Mouse (Mus musculus): ENCODE data around the gene Aida. TPM values are rescaled to one million over a fixed set of nuclear protein-coding genes. Genes with fewer than 3 reads are reported as not detected.
"Not testable (repeated sequence)": the region's sequence is repeated elsewhere in the genome, so short reads cannot be mapped to it uniquely, and the experiment has no call there.

Gene Aida
- 10 to 100 TPM; 28.4 to 29.0 TPM for total RNA-seq (2021)
- long read RNA-seq, experiment 1, full-length matches to known transcripts = 4 of 9 reads
- long read RNA-seq, experiment 1, partial matches to known transcripts = 0 of 9 reads
- long read RNA-seq, experiment 1, other reads (novel, unspliced or antisense) = 5 of 9 reads
- long read RNA-seq, experiment 2, full-length matches to known transcripts = 2 of 5 reads
- long read RNA-seq, experiment 2, partial matches to known transcripts = 0 of 5 reads
- long read RNA-seq, experiment 2, other reads (novel, unspliced or antisense) = 3 of 5 reads

DNA sequence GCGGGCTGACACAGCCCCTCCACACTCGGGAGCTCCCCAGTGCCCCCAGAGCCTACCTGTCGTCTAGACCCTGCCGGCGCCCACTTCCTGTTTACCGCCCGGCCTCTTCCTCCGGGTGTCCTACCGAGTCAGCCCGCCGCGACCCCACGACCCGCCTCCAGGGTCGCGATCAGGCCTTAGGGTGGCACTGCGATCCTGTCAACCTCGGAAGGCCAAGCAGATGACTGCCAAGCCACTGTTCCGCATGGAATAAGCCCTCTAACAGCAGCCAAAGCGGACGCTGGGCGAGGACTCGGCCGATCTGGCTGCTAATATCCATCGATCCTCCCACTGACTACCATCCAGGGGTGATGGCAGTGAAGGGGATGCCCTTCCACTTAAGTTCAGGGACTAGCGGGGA lies at the start of gene Aida:
TSS of gene Aida (plus strand) at position 126 of the 400 bp plus-strand sequence.
- no peak for DNase-seq

GRCm38 (mm10) chr1:183248144-183248543 lies 48.2 kb upstream of the Aida start:
- DNase-seq = no peak

DNA sequence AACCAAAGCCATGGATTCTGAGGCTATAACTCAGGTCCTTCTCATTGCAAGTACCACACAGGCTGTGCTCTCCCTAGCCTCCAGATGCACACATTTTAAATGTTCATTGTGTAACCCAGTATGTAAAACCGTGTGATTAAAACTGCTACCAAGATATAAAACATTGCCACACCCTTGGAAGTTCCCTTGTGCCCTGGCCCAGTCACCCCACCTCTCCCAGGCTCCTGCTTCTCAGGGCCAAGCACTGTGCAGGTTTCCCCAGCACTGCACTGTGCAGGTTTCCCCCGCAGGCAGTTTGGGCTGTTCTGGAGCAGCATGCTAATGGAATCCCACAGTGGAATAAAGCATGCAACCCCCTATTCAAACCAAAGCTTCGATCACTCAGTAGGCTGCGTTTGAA lies 45.8 kb upstream of the Aida start:
- no peak for DNase-seq

- DNase-seq = no peak
Measured at GRCm38 (mm10) chr1:183251818-183252217, 44.6 kb upstream of the Aida start.

DNA sequence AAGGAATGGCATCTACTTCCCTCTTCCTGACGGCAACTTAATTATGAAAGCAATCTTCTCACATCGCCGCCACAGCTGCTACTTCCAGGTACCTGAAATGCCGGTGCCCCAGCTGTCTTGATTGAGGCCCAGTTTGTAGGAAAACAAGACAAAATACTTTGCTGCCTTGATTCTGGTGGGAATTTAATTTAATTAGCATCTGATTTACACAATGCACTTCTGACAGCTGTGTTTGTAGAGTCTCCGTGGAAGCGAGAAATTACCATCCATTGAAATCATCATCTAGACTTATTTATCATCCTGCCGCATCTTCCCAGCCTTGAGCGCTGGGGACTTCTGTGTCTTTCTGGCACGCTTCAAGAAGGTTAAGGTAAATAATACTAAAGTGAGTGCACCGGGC lies 43.8 kb upstream of the Aida start:
- DNase-seq = no peak

- DNase-seq = peak; percentile 23 to 56
Measured at GRCm38 (mm10) chr1:183264145-183265008, 32.0 kb upstream of the Aida start.

DNA sequence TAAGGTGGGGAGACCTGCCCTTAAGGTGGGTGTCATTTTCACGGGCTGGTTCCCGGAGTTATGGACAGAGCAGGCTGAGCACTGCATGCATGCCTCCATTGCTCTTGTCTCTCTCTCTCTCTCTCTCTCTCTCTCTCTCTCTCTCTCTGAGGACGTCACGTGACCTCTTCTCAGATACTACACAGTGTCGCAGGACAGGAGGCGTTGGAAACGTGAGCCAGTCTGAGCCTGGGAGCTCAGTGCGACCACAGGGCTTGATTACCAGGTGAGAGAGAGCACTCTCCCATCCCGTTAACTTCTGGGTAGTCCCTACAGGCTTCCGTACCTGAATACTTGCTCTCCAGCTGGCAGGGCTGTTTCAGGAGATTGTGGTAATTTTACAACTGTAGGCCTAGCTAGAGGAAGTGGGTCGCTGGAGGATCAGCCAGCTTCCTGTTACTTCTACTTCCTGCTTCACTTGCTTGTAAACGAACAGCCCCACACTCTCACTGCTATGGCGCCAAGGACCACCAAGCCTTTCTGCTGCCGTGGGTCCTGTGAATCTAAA lies 30.4 kb upstream of the Aida start:
- peak in 1 of 2 experiments; percentile 17 for DNase-seq

GRCm38 (mm10) chr1:183267666-183268065 lies 28.7 kb upstream of the Aida start:
- no peak for DNase-seq

DNA sequence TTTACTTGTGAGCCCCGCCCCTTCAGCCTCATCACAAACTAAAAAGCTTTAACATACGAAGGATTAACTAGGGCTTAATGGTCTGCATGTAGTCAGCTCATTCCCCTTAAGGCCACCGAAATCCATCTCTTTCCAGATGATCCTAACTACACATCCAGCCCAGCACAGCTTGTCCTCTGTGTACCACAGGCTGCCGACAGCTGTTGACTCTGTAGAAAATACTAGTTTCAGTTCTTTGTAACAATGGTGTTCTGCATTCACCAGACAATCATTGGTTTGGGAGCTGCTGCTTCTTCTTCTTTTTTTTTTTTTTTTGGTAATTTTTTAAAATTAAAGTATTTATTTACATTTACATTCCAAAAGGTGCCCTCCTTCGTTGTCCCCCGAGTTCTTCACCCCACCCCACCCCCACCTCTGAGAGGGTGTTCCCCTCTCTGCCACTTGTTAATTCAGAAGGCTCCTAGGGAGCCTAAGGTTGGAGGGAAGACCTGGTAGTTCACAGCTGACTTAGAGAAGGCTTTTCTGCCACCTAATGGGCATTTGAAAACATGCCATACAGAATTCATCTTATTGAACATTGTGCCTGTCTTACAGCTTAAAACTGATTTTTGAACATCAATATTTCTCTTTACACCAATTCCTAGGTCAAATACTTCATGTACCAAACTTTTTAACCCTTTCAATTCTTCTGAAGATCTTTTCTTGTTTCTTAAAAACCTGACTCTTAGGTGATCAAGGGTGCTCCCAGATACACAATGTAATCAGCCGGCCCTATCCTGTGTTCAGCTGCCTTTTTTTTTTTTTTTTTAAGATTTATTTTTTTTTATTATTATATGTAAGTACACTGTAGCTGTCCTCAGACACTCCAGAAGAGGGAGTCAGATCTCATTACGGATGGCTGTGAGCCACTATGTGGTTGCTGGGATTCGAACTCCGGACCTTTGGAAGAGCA lies 23.2 kb upstream of the Aida start:
- peak; percentile 15 to 16 for DNase-seq

DNA sequence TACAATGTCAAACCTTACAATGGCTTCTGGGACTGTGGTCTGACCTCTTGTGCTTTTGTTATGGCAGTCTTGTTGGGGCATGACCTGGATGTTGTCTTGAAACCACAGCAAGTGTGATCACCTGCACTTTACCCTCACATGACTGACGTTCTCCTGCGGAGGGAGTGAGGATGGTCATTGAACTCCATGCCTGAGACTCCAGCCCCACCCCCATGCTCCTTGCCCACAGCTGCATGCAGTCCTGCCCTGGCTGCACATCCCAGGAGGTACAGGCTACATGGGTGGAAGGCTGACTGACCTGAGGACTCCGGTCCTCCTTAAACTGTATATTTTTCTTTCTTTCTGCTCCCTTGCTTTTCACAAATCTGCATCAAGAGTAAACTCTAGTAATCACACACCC lies 22.0 kb upstream of the Aida start:
- DNase-seq = no peak

DNA sequence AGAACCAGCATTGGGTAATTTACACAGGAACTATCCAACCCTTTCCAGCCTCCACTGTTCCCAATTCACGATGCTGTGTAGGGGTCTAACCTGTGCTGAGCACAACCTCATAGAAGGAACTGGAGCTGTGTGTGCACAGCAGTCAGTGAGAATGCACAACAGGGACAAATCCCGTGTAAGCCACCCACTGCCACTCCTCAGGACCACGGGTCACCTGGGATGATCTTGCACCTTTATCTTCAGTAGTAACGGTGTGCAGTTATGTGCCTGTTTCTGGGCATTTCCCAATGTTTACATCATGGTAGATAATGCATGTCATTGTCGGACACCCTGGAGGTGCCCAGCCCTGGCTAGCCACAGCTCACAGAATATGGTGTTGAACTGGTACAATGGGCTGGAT lies 20.6 kb upstream of the Aida start:
- DNase-seq = no peak

DNA sequence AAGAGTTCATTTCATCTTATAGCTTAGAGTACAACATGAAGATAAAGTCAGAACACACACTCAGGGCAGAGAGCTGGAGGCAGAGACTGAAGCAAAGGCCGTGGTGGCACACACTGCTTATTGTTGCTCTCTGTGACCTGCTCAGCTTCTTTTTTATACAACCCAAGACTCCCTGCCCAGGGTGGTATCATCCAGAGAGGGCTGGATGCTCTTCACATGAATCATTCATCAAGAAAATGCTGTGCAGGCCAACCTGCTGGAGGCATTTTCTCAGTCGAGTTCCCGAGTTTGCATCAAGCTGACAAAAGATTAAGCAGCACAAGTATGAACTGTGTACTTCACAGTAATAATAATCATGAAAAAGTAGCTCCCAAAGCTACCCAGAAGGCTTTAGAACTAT lies 8.0 kb upstream of the Aida start:
- DNase-seq = no peak

- DNase-seq = no peak
Measured at GRCm38 (mm10) chr1:183289576-183289975, 6.8 kb upstream of the Aida start.

- peak; percentile 96 to 98 for DNase-seq
Measured at GRCm38 (mm10) chr1:183296877-183297383, 540 bp downstream of the Aida start, which contains the start of gene Brox. Brox (minus strand) TSS chr1:183297269.

DNA sequence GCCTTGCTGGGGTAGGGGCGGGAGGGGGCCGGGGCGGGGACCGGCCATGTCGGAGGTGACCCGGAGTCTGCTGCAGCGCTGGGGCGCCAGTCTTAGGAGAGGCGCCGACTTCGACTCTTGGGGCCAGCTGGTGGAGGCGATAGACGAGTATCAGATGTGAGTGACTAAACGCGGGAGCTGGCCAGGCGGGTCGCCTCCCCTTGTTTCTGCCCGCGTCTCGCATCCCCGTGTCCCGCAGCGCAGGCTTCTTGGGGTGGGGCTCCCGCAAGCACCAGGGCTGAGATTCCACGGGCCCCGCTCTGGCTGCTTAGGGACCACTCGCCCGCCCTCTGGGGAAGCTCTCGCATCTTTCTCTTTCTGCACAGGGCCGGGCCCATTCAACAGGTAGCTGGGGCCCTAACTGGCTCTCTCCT lies 1.1 kb downstream of the Aida start:
- no peak for DNase-seq

- peak; percentile 68 to 83 for DNase-seq
Measured at GRCm38 (mm10) chr1:183297886-183298489, 1.6 kb downstream of the Aida start.

DNA sequence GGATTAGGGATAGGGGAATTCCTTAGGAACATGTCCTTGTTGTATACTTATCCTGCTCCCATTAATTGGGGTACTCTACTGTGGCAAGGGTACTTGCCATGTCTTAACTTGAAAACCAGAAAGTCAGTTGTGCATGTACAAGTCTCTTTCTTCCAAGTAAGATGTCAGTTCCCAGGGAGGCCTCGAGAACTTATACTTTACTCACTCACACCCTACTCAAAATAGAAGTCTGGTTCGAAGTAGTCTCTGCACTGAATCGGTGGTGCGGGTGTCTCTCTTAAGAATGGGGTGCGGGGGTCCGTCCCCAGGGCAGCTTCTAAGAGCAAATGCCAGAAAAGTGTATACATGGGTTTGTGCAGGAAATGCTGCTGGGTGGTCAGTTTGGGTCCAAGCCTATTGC lies 2.8 kb downstream of the Aida start:
- DNase-seq = peak; percentile 93 to 98

DNA sequence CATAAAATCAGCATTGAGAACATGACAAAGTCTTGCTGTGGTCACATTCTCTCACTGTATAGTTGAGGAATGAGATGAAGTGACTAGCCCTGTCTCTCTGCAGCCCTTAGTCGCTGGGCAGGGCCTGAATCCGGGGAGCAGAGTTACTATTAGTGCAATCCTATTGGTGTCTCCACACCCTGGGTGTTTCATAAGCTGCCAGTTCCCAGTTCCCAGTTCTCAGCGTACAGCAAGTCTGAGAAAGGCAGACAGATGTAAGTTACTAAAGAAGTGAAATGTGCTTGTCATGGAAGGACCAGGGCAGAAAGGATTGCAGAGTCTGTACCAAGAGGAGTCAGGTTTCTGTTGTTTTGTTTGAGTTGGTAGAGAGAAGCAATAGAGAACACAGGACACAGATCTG lies 11.2 kb downstream of the Aida start:
- DNase-seq = no peak

GRCm38 (mm10) chr1:183308476-183308875 lies 12.1 kb downstream of the Aida start:
- no peak for DNase-seq

GRCm38 (mm10) chr1:183309601-183310000 lies 13.2 kb downstream of the Aida start:
- not testable (repeated sequence) for DNase-seq

- no peak for DNase-seq
Measured at GRCm38 (mm10) chr1:183312076-183312475, 15.7 kb downstream of the Aida start.
